ENCODE assay signal across 8 mouse cellular contexts in genomic region chr9:21988421-21989101, GRCm38 (mm10). TPM values are rescaled to one million over a fixed set of nuclear protein-coding genes. Genes with fewer than 3 reads are reported as not detected.
DNase-seq lines count a peak whose midpoint lies in the region; ATAC-seq lines count a peak whose summit lies in the region.

No protein-coding gene starts in this region.

- H3K4me2 ChIP-seq in heart, embryonic 11.5 days: peak overlapping the region; percentile 86
- peak overlapping the region; percentile 67 for H3K4me2 ChIP-seq in forebrain, embryonic 11.5 days (ENCODE audit: low read depth, low read length, severe bottlenecking)
- peak overlapping the region; percentile 86 for H3K4me2 ChIP-seq in kidney, embryonic 16.5 days (replicated peaks; ENCODE audit: low read depth, low read length)

- H3K27ac ChIP-seq in heart, embryonic 11.5 days (ENCODE audit: low read depth, low read length): no peak overlapping the region
- no peak overlapping the region for H3K27ac ChIP-seq in forebrain, embryonic 11.5 days (ENCODE audit: low read depth, low read length)
- peak overlapping the region; percentile 73 for H3K27ac ChIP-seq in kidney, embryonic 16.5 days (ENCODE audit: low read length)
- no peak overlapping the region for H3K27ac ChIP-seq in macrophage

- no peak for ATAC-seq in heart, embryonic 11.5 days (replicated peaks; ENCODE audit: insufficient number of reproducible peaks, low FRiP score, low TSS enrichment)
- ATAC-seq in forebrain, embryonic 11.5 days (replicated peaks; ENCODE audit: low FRiP score): peak; percentile 23; the same call in 1 of the 2 replicates
- peak; percentile 83 for ATAC-seq in kidney, embryonic 16.5 days (ENCODE audit: low FRiP score, low TSS enrichment)

- peak overlapping the region; percentile 54 for H3K4me3 ChIP-seq in heart, embryonic 11.5 days (ENCODE audit: low read depth, low read length)
- H3K4me3 ChIP-seq in forebrain, embryonic 11.5 days (ENCODE audit: low read depth, low read length): peak overlapping the region; percentile 35
- H3K4me3 ChIP-seq in kidney, embryonic 16.5 days (ENCODE audit: low read length): peak overlapping the region; percentile 54
- H3K4me3 ChIP-seq in macrophage (ENCODE audit: inconsistent target): peak overlapping the region; percentile 38

- intact Hi-C loops in heart, postnatal 10 days (cut with DNase I): no loop called here

- no peaks in the 10 kb centered on the region for H3K79me2 ChIP-seq in macrophage (ENCODE audit: inconsistent target)

- H3K36me3 ChIP-seq in heart, embryonic 11.5 days (ENCODE audit: control insufficient read depth, insufficient read depth, low read length): no peaks in the 10 kb centered on the region
- no peaks in the 10 kb centered on the region for H3K36me3 ChIP-seq in forebrain, embryonic 11.5 days (ENCODE audit: control insufficient read depth, insufficient read depth, low read length)
- no peaks in the 10 kb centered on the region for H3K36me3 ChIP-seq in kidney, embryonic 16.5 days (ENCODE audit: insufficient read depth, low read length)
- H3K36me3 ChIP-seq in macrophage (ENCODE audit: inconsistent target): no peaks in the 10 kb centered on the region

- peak overlapping the region; percentile 58 for H3K9ac ChIP-seq in heart, embryonic 11.5 days (ENCODE audit: low read depth, low read length)
- peak overlapping the region; percentile 51 for H3K9ac ChIP-seq in forebrain, embryonic 11.5 days (ENCODE audit: low read length)
- peak overlapping the region; percentile 74 for H3K9ac ChIP-seq in kidney, embryonic 16.5 days (replicated peaks; ENCODE audit: low read length)

- H3K9me3 ChIP-seq in heart, embryonic 11.5 days (replicated peaks; ENCODE audit: control insufficient read depth, low read length): no peaks in the 10 kb centered on the region
- H3K9me3 ChIP-seq in forebrain, embryonic 11.5 days (ENCODE audit: control insufficient read depth, low read length): no peaks in the 10 kb centered on the region
- no peaks in the 10 kb centered on the region for H3K9me3 ChIP-seq in kidney, embryonic 16.5 days (ENCODE audit: low read length)

- peaks cover 10% of the 10 kb centered on the region; the same call in 1 of the 2 replicates for H3K4me1 ChIP-seq in heart, embryonic 11.5 days (ENCODE audit: control insufficient read depth, insufficient read depth, low read length)
- peaks cover 16% of the 10 kb centered on the region for H3K4me1 ChIP-seq in forebrain, embryonic 11.5 days (replicated peaks; ENCODE audit: control insufficient read depth, insufficient read depth, low read length)
- peaks cover 24% of the 10 kb centered on the region for H3K4me1 ChIP-seq in kidney, embryonic 16.5 days (ENCODE audit: insufficient read depth, low read length)

- peaks cover 89% of the 10 kb centered on the region for H3K27me3 ChIP-seq in heart, embryonic 11.5 days (ENCODE audit: control insufficient read depth, insufficient read depth, low read length)
- H3K27me3 ChIP-seq in forebrain, embryonic 11.5 days (ENCODE audit: control insufficient read depth, insufficient read depth, low read length): peaks cover 56% of the 10 kb centered on the region
- peaks cover 53% of the 10 kb centered on the region for H3K27me3 ChIP-seq in kidney, embryonic 16.5 days (ENCODE audit: insufficient read depth, low read length)

- 2% methylated on average over 32 of the region's 32 CpGs for WGBS in heart, embryonic 11.5 days (ENCODE audit: insufficient replicate concordance)
- WGBS in forebrain, embryonic 11.5 days: under 1% methylated on average over 32 of the region's 32 CpGs
- 2% methylated on average over 32 of the region's 32 CpGs for WGBS in kidney, embryonic 16.5 days
- WGBS in macrophage (ENCODE audit: missing documents): 6% methylated on average over 32 of the region's 32 CpGs

- no peak for DNase-seq in heart, postnatal 10 days
- DNase-seq in adrenal gland, postnatal 25 days: peak; percentile 28
- DNase-seq in forebrain, embryonic 11.5 days (ENCODE audit: low spot score): no peak
- DNase-seq in urinary bladder, postnatal 14 days (ENCODE audit: low spot score): peak; percentile 47
- DNase-seq in thymus, postnatal 0 days (ENCODE audit: low spot score): no peak

RNA-seq across cellular contexts. Expression of gene Rgl3, which starts 0.7 kb away (rescaled TPM):
- polyA plus RNA-seq in heart, embryonic 11.5 days (2014; fragmentation: Nextera tagmentation; extraction: Ambion mirVana): 0.74 and 1.1 TPM in 2 replicates
- 1 to 10 TPM; 1.3 to 1.4 TPM for total RNA-seq in heart, postnatal 10 days (2021)
- 33.9 and 66.9 TPM in 2 replicates for total RNA-seq in adrenal gland, postnatal 25 days (2021)
- polyA plus RNA-seq in forebrain, embryonic 11.5 days (2014; fragmentation: Nextera tagmentation; extraction: Ambion mirVana): 1.1 and 3.4 TPM in 2 replicates
- polyA plus RNA-seq in kidney, embryonic 16.5 days (2015; fragmentation: Nextera tagmentation; extraction: Ambion mirVana): 33.9 and 34.2 TPM in 2 replicates
- 10 to 100 TPM in 7 of 26 experiments, 1 to 10 TPM in 17, under 1 TPM in 2; 0.55 to 17.6 (median 4.7) TPM for total RNA-seq in macrophage (2018; cell fraction: chromatin; rRNA removed)
- total RNA-seq in macrophage (2018; cell fraction: cytosol; rRNA removed): 1 to 10 TPM in 13 of 26 experiments, under 1 TPM in 13; 0.36 to 2.5 (median 0.98) TPM
- 1 to 10 TPM in 20 of 26 experiments, under 1 TPM in 6; 0.46 to 9.0 (median 1.6) TPM for total RNA-seq in macrophage (2018; cell fraction: nucleus; rRNA removed)
- polyA plus RNA-seq in macrophage (2018): 1.8 to 2.4 TPM (median 2.3 TPM) in 3 replicates
- polyA plus RNA-seq in thymus, postnatal 0 days (2015; fragmentation: Nextera tagmentation; extraction: Ambion mirVana): 2.8 and 3.8 TPM in 2 replicates

RNA-seq across cellular contexts. Expression of gene Ccdc151, which starts 13.9 kb away (rescaled TPM):
- not detected in 2 replicates for polyA plus RNA-seq in heart, embryonic 11.5 days (2014; fragmentation: Nextera tagmentation; extraction: Ambion mirVana)
- total RNA-seq in heart, postnatal 10 days (2021): not detected
- total RNA-seq in adrenal gland, postnatal 25 days (2021): 1.3 and 3.7 TPM in 2 replicates
- polyA plus RNA-seq in forebrain, embryonic 11.5 days (2014; fragmentation: Nextera tagmentation; extraction: Ambion mirVana): 4.2 and 6.9 TPM in 2 replicates
- 1.9 TPM in 2 replicates for polyA plus RNA-seq in kidney, embryonic 16.5 days (2015; fragmentation: Nextera tagmentation; extraction: Ambion mirVana)
- total RNA-seq in macrophage (2018; cell fraction: chromatin; rRNA removed): under 1 TPM in 13 of 26 experiments, not detected in 13; 0.30 to 0.96 (median 0.51) TPM
- total RNA-seq in macrophage (2018; cell fraction: cytosol; rRNA removed): under 1 TPM in 18 of 26 experiments, not detected in 8; 0.05 to 0.37 (median 0.13) TPM
- total RNA-seq in macrophage (2018; cell fraction: nucleus; rRNA removed): under 1 TPM in 5 of 26 experiments, not detected in 21; 0.22 to 0.64 (median 0.45) TPM
- 0.10 to 0.13 TPM in 2 of 3 replicates, not detected in the other for polyA plus RNA-seq in macrophage (2018)
- polyA plus RNA-seq in thymus, postnatal 0 days (2015; fragmentation: Nextera tagmentation; extraction: Ambion mirVana): 0.44 and 0.52 TPM in 2 replicates

RNA-seq across cellular contexts. Expression of gene Prkcsh, which starts 14.0 kb away (rescaled TPM):
- 72.2 and 77.8 TPM in 2 replicates for polyA plus RNA-seq in heart, embryonic 11.5 days (2014; fragmentation: Nextera tagmentation; extraction: Ambion mirVana)
- total RNA-seq in heart, postnatal 10 days (2021): 10 to 100 TPM; 67.7 to 73.7 TPM
- 161 and 164 TPM in 2 replicates for total RNA-seq in adrenal gland, postnatal 25 days (2021)
- 86.9 and 94.3 TPM in 2 replicates for polyA plus RNA-seq in forebrain, embryonic 11.5 days (2014; fragmentation: Nextera tagmentation; extraction: Ambion mirVana)
- polyA plus RNA-seq in kidney, embryonic 16.5 days (2015; fragmentation: Nextera tagmentation; extraction: Ambion mirVana): 157 and 161 TPM in 2 replicates
- total RNA-seq in macrophage (2018; cell fraction: chromatin; rRNA removed): 10 to 100 TPM; 21.6 to 84.1 (median 55.5) TPM
- total RNA-seq in macrophage (2018; cell fraction: cytosol; rRNA removed): 100 to 1,000 TPM in 8 of 26 experiments, 10 to 100 TPM in 18; 51.3 to 116 (median 80.6) TPM
- 100 to 1,000 TPM in 15 of 26 experiments, 10 to 100 TPM in 11; 48.6 to 157 (median 104) TPM for total RNA-seq in macrophage (2018; cell fraction: nucleus; rRNA removed)
- polyA plus RNA-seq in macrophage (2018): 72.3 to 78.4 TPM (median 76.1 TPM) in 3 replicates
- polyA plus RNA-seq in thymus, postnatal 0 days (2015; fragmentation: Nextera tagmentation; extraction: Ambion mirVana): 68.5 and 72.8 TPM in 2 replicates

RNA-seq across cellular contexts. Expression of gene Epor, which starts 25.3 kb away (rescaled TPM):
- 15.4 and 22.8 TPM in 2 replicates for polyA plus RNA-seq in heart, embryonic 11.5 days (2014; fragmentation: Nextera tagmentation; extraction: Ambion mirVana)
- 1 to 10 TPM; 3.1 to 4.0 TPM for total RNA-seq in heart, postnatal 10 days (2021)
- total RNA-seq in adrenal gland, postnatal 25 days (2021): 1.6 and 1.8 TPM in 2 replicates
- 6.7 and 7.0 TPM in 2 replicates for polyA plus RNA-seq in forebrain, embryonic 11.5 days (2014; fragmentation: Nextera tagmentation; extraction: Ambion mirVana)
- 11.8 and 15.7 TPM in 2 replicates for polyA plus RNA-seq in kidney, embryonic 16.5 days (2015; fragmentation: Nextera tagmentation; extraction: Ambion mirVana)
- 10 to 100 TPM in 1 of 26 experiments, 1 to 10 TPM in 10, under 1 TPM in 10, not detected in 5; 0.49 to 11.8 (median 1.0) TPM for total RNA-seq in macrophage (2018; cell fraction: chromatin; rRNA removed)
- total RNA-seq in macrophage (2018; cell fraction: cytosol; rRNA removed): 1 to 10 TPM in 18 of 26 experiments, under 1 TPM in 8; 0.30 to 9.2 (median 2.9) TPM
- total RNA-seq in macrophage (2018; cell fraction: nucleus; rRNA removed): 1 to 10 TPM in 14 of 26 experiments, under 1 TPM in 9, not detected in 3; 0.29 to 9.8 (median 2.6) TPM
- polyA plus RNA-seq in macrophage (2018): 5.3 to 6.7 TPM (median 6.5 TPM) in 3 replicates
- 2.5 and 3.1 TPM in 2 replicates for polyA plus RNA-seq in thymus, postnatal 0 days (2015; fragmentation: Nextera tagmentation; extraction: Ambion mirVana)

RNA-seq across cellular contexts. Expression of gene Swsap1, which starts 33.0 kb away (rescaled TPM):
- polyA plus RNA-seq in heart, embryonic 11.5 days (2014; fragmentation: Nextera tagmentation; extraction: Ambion mirVana): 9.0 and 13.1 TPM in 2 replicates
- total RNA-seq in heart, postnatal 10 days (2021): 1 to 10 TPM; 8.7 TPM
- total RNA-seq in adrenal gland, postnatal 25 days (2021): 14.0 and 19.4 TPM in 2 replicates
- polyA plus RNA-seq in forebrain, embryonic 11.5 days (2014; fragmentation: Nextera tagmentation; extraction: Ambion mirVana): 18.5 and 22.2 TPM in 2 replicates
- 9.0 TPM in 2 replicates for polyA plus RNA-seq in kidney, embryonic 16.5 days (2015; fragmentation: Nextera tagmentation; extraction: Ambion mirVana)
- 1 to 10 TPM in 10 of 26 experiments, under 1 TPM in 5, not detected in 11; 0.40 to 4.0 (median 1.4) TPM for total RNA-seq in macrophage (2018; cell fraction: chromatin; rRNA removed)
- total RNA-seq in macrophage (2018; cell fraction: cytosol; rRNA removed): 1 to 10 TPM; 1.4 to 7.9 (median 5.2) TPM
- 1 to 10 TPM in 19 of 26 experiments, under 1 TPM in 6, not detected in 1; 0.40 to 5.5 (median 1.9) TPM for total RNA-seq in macrophage (2018; cell fraction: nucleus; rRNA removed)
- 5.2 to 6.3 TPM (median 5.4 TPM) in 3 replicates for polyA plus RNA-seq in macrophage (2018)
- polyA plus RNA-seq in thymus, postnatal 0 days (2015; fragmentation: Nextera tagmentation; extraction: Ambion mirVana): 5.3 and 5.9 TPM in 2 replicates

Comparison
In these comparisons a context has a peak if more than half of its experiments do, and no peak if none do; other contexts are left out.
1. DNase-seq: peak in adrenal gland, postnatal 25 days (single experiment) and urinary bladder, postnatal 14 days (single experiment); none in heart, postnatal 10 days (0 of 2), forebrain, embryonic 11.5 days (single experiment) and thymus, postnatal 0 days (single experiment).
2. Peak in every context shown above with its lines, with median percentiles within 50 percentile points of each other: H3K4me2 ChIP-seq, H3K4me3 ChIP-seq and H3K9ac ChIP-seq.